Mouse (Mus musculus): Measurements from ENCODE around the gene Tedc2.

DNA sequence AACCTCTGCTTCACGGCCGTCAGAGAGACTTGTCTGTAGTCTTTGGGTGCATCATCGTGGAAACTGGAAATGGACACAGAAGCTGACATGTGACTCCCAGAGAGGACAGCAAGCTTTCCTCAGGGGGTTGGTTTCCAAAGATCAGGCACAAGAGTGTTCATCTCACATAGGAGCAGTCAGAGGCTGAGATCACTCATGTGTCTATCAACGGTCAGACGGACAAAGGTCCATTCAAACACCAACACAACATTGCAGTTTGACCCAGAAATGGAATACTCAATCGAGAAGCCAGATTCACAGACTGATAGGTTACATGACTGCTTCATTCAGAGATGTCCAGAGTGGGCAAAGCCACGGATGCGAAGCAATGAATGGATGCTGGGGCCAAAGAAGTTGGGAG is 6.1 kb upstream of the Tedc2 start:
- TF ChIP-seq POLR2A (IDR thresholded peaks at IDR 0.05; ENCODE audit: borderline replicate concordance, extremely low read depth, low read depth, low read length) (no peak), CTCF (IDR thresholded peaks at IDR 0.05; ENCODE audit: insufficient read depth, low read length) (no peak)
